Mouse (Mus musculus) skeletal muscle tissue, postnatal 0 days (tissue): ENCODE measurements around the gene Muc16. TPM values are rescaled to one million over a fixed set of nuclear protein-coding genes. Genes with fewer than 3 reads are reported as not detected.

ENCODE experiments used
- microRNA-seq, 2 experiments: library from miRNA; unstranded; fragments of <30 nt; microRNA quantifications; one replicate each; pipeline ENCODE4; 2016
- polyA plus RNA-seq: library from polyadenylated mRNA; unstranded; fragments of >200 nt; fragmentation: Nextera tagmentation; extraction: Ambion mirVana; gene quantifications from 2 replicates; pipeline ENCODE4 v1.2.1, GENCODE M21; 2015

Muc16 gene
- polyA plus RNA-seq: not detected in 2 replicates

DNA sequence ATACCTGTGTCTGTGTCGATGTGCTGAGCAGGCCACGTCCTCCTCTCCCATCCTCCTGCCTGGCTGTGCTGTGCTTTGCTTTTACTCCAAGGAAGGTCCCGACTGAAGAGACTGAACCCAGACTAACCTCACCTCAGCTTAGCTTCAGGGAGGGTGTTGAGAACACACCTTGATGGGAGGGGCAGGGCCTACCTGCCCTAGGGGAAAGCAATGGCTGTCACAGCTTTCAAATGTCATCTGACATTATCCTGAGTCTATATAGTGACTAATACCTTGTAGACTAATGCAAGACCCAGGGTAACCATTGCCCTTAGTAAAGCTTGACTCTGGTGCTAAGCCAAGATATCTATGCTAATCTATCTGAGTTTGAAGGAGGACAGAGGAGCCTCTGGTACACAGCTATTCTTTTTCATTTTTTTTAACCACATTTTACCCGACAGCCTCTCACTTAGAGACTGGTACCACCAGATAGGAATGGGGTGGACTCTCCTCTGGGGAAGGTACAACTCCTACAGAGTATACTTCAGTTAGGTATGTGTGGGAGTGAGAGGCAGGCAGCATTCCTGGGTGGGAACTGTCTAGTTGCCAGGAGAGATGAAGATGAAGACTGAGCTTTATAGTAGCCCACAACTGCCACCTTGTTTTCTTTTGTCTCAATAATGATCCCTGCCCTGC lies at the start of gene Muc16:
Gene Muc16 (minus strand): TSS at position 51 of the 675 bp plus-strand sequence.

DNA sequence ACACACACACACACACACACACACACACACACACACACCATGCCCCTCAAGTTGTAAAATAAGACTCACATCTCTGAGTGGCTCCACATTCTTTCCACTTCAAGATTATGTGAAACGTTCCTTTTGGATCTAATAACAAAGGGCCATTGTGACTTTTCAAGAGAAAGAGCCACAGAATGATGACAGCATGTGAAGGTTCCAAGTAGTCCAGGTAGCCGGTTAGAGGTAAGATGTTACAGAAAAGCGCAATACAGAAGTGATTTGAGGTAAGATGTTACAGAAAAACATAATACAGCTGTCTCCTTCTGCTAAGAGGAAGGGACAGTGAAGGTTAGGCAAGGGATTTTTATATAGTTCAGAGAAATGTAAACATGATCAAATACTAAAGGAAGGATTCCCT lies 196.2 kb downstream of the Muc16 start, which contains the start of the genes Zfp558 and Mbd3l1:
Gene Zfp558 (minus strand): TSS at position 101 of the 400 bp plus-strand sequence.
Gene Mbd3l1 (plus strand): TSS at position 192 of the 400 bp plus-strand sequence.

Small RNA genes lying within 50 kb of the gene (microRNA-seq; reads per million reads assigned to microRNA genes)
- 0 reads per million in 2 experiments for gene Gm22854

Other genes with a start within 250 kb of the Muc16 start
- not detected in 2 replicates for gene Mbd3l2, start 243.9 kb downstream of the Muc16 start, polyA plus RNA-seq
- gene Zfp558, start 196.3 kb downstream of the Muc16 start, polyA plus RNA-seq: 0.87 and 1.2 TPM in 2 replicates
- gene Mbd3l1, start 196.2 kb downstream of the Muc16 start, polyA plus RNA-seq: not detected in 2 replicates
- not detected in 2 replicates for gene Olfr24, start 89.5 kb upstream of the Muc16 start, polyA plus RNA-seq
- gene Olfr828, start 145.0 kb upstream of the Muc16 start, polyA plus RNA-seq: not detected in 2 replicates
- not detected in 2 replicates for gene Olfr829, start 180.4 kb upstream of the Muc16 start, polyA plus RNA-seq
- not detected in 2 replicates for gene Olfr830, start 200.2 kb upstream of the Muc16 start, polyA plus RNA-seq